Mouse (Mus musculus) right cerebral cortex, adult 18-20 months (tissue): ENCODE results near the gene Otof.
A peak's percentile ranks its signal among the peaks of the same experiment; 100 is the strongest.

Experiments used
- DNase-seq: peaks from one replicate; pipeline ENCODE4 v3.0.0; 2022; ENCODE audit warnings: mixed read lengths

Gene Otof

DNA sequence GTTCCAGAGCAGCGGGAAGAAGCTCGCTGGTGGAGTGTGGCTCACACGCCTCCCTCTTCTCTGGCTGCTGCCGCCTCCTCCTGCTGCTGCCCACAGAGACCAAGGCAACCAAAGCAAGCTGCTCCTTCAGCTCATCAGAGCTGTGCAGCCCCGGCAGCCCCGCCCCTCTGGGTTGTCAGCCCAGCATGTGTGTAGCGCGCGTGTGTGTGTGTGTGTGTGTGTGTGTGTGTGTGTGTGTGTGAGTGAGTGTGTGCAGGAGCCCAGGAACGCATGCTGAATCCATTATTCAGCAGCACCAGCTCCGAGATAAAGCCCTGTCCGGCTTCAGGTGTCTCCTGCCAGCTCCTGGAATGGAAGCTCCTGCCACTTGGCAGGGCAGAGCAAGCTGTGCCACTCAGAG, at the start of gene Otof:
Gene Otof (minus strand): TSS at position 112 of the 400 bp plus-strand sequence.
- DNase-seq: peak; percentile 76

DNA sequence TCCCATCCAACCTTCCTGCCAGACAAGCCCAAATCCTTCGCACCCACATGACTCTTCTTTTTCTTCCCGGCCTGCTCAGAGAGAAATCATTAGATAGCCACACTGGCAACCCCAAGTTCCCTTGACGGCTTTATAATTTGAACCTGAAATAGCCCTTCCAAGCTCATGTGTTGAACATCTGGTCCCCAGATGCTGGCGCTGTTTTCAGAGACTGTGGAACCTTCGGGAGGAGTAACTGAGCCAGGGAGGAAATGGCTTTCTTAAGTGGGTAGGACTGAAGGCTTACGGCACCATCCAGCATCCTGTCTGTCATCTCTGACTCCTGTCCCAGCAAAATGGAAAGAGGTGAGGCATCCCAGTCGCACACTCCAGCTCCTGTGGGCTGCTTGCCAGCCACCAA, 35.6 kb upstream of the Otof start:
- no peak for DNase-seq

GRCm38 (mm10) chr5:30496821-30497220, 35.1 kb upstream of the Otof start:
- DNase-seq: no peak

- DNase-seq: no peak
Measured at GRCm38 (mm10) chr5:30495288-30495687, 33.6 kb upstream of the Otof start.

GRCm38 (mm10) chr5:30494606-30495005, 32.9 kb upstream of the Otof start:
- DNase-seq: no peak

GRCm38 (mm10) chr5:30493723-30494122, 32.0 kb upstream of the Otof start:
- no peak for DNase-seq

GRCm38 (mm10) chr5:30490845-30491244, 29.1 kb upstream of the Otof start:
- DNase-seq: no peak

DNA sequence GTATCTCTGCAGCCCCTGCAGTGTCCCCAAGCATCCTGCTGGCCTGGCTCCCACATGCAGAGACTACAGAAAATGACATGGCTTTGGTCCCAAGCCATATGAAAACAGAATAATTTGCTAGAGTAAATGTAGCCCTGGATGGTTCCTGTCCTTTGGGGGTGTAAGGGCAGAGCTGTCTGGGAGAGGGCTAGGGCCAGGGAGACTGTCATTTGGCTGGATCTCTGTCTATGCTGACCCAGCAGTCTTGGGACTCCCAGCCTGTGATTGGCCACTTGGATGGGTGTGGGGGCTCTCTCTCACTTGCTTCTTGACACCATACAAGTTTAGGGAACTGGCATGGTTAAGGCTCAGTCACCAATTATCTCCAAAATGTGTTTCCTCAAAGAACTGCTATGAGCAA, 28.5 kb upstream of the Otof start:
- DNase-seq: no peak

DNA sequence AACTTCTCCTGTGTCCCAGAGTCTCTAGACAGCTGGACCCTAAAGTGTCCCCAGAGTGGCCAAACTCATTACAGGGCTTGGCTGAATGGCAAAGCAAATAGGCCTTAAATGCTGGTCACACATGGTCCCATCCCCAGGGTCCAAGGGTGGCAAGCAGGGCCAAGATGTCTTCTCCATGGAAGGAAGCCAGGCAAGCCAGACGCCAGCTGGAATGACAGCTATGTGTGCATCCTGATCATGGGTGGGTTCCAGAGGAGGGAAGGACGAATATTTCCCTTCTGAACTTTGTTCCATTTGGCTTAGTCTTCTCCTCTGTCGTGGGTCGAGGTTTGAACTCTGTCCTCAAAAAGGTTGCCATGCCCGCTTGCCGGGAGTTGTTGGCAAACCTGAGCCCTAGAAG, 23.4 kb upstream of the Otof start:
- DNase-seq: no peak

GRCm38 (mm10) chr5:30484591-30484990, 22.9 kb upstream of the Otof start:
- DNase-seq: no peak

DNA sequence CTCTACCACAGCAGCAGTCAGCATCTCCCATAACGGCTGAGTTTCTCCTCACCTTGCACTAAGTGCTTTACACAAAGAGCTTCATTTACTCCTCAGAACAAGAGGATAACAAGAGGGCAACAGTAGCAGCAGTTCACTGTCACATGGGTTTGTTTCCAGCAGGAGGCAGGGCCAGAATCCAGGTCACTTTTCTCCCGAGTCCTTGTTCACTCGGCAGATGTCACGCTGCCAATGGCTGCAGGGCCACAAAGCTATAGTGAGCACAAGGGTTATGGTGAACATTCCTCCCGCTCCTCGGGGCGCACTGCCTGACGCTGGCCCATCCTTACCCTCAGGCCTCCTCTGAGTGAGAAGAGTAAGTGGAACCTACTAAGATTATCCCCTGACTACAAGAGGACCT, 21.8 kb upstream of the Otof start:
- DNase-seq: no peak

DNA sequence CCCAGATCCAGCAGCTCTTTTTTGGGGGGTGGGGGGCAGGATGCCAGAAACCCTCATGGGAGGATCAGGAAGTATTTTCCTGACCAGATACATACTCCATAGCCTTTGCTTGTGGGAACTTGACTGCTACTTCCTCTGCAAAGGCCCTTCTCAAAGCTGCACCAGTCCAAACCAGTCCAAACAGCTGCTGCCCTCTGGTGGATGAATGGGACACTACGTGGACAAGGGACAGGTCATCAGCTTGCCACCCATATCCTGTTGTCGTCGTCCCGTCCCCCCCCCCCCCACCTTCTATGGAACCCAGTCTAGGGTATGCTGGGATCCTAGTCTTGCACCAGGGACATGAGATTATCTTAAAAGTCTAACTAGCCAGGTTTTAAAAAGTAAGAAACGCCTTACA, 20.6 kb upstream of the Otof start:
- DNase-seq: peak; percentile 56

DNA sequence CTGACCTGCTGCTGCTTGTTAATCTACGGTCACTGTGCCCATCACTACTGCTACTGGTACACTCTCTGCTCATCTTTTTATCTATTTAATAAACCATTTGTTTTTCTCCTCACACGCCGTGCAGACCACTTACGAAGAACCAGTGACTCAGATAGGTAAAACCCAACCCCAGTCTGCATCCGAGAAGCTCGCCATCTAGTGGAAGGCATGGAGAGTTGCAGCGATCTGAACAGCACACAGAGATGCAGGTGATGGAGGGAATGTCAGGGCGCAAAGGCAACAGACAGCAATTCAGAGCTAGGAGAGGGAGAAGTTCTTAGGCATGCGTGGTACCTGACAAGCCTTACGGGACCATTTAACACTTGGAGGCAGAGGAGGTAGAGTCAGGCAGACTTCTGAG, 14.8 kb upstream of the Otof start:
- DNase-seq: peak; percentile 43

- DNase-seq: no peak
Measured at GRCm38 (mm10) chr5:30472148-30472547, 10.4 kb upstream of the Otof start.

GRCm38 (mm10) chr5:30470454-30470853, 8.7 kb upstream of the Otof start:
- no peak for DNase-seq

DNA sequence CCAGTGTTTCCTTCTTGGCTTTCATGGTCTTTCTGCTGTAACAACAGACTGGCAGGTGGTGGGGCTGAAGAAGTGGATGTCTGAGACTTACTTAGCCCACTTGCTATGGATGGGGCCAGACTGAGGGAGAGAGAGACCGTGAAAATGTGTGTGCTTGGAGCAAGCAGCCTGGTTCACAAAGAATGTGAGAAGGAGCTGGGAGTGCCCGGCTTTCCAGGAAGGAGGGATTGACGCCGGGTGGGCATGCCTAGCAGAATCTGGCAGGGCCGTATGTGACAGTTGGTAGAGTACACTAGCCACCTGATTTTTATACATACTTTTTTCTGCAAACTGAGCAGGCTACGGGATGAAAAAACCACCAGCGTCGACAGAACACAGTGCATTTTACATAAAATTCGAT, 4.6 kb upstream of the Otof start:
- no peak for DNase-seq

GRCm38 (mm10) chr5:30465861-30466260, 4.1 kb upstream of the Otof start, which contains the start of gene 1700001C02Rik:
Gene 1700001C02Rik (plus strand): TSS chr5:30466047.
- DNase-seq: no peak

DNA sequence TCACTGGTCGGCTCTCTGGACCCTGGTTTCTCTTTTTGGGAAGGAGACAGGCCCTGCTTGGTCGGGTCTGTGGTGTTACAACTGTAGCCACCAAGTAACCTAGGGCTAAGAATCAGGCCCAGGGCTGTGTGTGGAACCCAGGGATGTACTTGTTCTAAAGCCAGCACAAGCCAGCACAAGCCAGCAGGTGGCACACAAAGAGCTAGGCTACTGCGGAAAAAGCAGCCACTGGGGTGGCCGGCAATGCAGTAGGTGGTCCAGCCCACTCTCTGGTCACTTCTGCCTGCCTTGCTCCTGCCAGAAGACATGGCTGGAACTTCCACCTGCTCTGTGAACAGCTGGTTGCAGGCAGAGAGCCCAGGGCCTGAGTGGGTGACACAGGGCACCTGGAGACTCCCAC, 1.6 kb downstream of the Otof start:
- no peak for DNase-seq

DNA sequence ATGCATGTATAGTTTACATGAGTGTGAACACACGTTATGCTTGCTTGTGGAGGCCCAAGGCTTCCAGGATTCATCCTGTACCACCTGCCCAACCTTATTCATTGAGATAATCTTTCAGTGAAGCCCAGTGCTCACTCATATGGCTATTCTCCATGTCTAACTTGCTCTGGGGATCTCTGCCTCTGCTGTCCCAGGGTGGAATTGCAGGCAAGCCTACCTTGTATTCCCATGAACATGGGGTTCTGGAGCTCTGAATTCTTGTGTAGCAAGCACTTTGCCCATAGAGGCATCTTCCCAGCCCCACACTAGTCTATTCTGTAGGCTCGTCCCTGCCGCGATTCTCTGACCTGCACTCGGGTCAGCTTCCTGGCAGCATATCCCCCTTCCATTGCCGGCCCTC, 5.7 kb downstream of the Otof start:
- DNase-seq: no peak

- no peak for DNase-seq
Measured at GRCm38 (mm10) chr5:30444327-30444895, 17.3 kb downstream of the Otof start.

DNA sequence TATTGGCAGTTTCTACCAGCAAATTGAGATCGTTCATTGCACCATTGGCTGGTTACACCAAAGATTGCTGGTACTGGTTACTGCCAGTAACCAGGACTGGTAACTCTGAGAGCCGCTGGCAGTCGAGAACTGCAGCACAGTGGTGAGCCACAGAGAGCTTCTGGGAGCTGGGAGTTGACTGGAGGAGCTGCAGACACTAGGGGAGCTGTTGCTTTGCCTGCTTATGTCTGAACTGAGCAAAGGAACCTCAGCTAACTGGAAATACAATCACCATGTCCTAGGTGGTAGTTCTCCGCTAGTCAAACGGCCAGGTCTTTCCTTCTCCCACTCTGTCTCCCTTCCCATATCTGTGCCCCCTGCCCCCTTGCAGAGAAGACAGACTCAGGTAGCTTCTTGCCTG, 19.5 kb downstream of the Otof start:
- peak; percentile 20 for DNase-seq

DNA sequence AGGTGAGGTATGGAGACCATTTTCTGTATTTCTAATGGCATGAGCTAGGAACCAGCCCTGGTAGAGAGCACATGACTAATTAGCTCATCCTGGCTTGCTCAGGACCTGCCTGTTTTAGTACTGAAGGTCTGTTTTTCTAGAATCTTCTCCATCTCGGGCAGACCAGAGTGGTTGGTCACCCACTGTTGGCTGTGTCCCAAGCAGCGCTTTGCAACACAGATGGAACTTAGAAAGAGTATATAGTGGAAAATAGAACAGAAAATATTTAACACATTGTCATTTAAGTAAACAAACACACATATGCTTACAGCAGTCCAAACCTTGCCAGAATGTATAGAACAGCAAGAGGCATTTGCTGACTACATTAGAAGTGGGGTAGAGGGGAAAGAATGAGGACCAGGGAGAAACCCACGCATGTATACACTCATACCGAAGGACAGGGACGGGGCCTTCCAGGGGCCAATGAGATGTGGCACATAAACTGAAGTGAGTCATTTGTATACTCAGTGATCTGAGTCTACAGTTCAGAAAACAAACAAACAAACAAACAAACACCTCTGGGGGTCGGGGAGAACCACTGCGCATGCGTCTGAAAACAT, 21.3 kb downstream of the Otof start:
- no peak for DNase-seq

- no peak for DNase-seq
Measured at GRCm38 (mm10) chr5:30438931-30439330, 22.8 kb downstream of the Otof start.

DNA sequence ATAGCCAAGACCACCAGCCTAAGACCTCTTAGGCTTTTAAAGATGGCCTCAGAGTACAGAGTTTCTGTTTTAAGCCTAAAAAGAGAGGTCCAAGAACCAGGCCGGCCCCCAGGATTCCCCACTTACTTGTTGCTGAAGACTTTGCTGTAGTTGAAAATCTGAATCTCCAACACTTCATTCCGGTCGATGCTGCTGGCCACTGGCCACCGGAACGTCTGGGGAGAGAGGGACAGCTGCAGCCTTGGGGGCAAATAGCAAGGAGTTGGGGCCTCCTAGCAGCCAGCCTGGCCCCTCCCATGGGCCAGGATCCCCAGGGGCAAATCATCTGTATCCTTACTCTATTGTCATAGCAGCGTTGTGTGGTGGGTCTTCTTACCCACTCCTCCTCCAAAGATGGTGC, 34.3 kb downstream of the Otof start:
- DNase-seq: no peak

DNA sequence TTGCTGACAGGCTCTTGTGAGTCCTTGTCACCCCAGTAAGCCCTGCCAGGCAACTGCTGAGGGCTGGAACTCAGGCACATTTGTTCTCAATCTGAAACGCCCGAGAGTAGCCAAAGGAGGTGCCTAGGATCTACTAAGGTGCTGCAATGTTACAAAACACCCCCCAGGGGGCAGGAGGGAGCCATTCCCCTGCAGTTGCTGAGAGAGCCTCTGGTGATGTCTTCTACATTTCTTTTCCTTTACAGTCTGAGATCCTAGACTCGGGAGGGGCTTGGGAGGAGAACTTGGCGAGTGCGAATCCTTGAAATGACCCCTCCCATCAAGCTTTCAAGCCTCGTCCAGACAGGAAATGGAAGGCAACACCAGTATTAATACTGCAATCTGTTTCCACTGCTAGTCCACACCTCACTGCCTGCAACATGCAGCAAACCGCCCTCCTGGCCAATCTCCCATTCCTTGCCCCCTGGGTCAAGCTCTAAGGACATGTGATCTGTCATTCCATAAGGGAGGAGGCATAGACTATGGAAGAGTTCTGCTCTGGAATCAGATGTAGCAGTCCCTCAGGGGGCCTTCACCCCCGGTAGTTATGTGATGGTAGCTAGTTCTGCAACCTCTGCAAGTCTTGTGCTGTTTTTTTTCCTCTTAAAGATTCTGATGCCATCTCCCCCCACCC, 38.0 kb downstream of the Otof start:
- DNase-seq: peak; percentile 44
